Mouse (Mus musculus) heart, postnatal 0 days (tissue): ENCODE measurements around the gene Hk1.

Experiments
- CTCF ChIP-seq: IDR thresholded peaks from 2 replicates; pipeline ENCODE4 v1.5.1; 2016; ENCODE audit warnings: antibody characterized with exemption, control low read depth, low read depth
- EP300 ChIP-seq: IDR thresholded peaks from 2 replicates; pipeline ENCODE4 v1.6.1; 2016; ENCODE audit warnings: antibody characterized with exemption, low read depth

GRCm38 (mm10) chr10:62331771-62332170 is 47.9 kb downstream of the Hk1 start:
- TF ChIP-seq EP300 (no peak), CTCF (no peak)
